Mouse (Mus musculus) heart, postnatal 0 days (tissue): Measurements from ENCODE around the gene Arid3a. TPM values are rescaled to one million over a fixed set of nuclear protein-coding genes. Genes with fewer than 3 reads are reported as not detected.

Experiments used
- ATAC-seq: fragments of 200-750 bp; cut with Nextera tagmentation; 2 replicates; pipeline ENCODE4 v1.8.0; 2017; ENCODE audit warnings: low read depth, moderate number of reproducible peaks, moderate library complexity; ENCODE audit not compliant: insufficient read depth
- DNase-seq: peaks from one replicate; pipeline ENCODE4 v3.0.0-alpha.2; 2016; ENCODE audit warnings: low spot score
- H3K27ac ChIP-seq: fragments of 300-500 bp; sonication (generic); 2 replicates; pipeline ENCODE4 v1.5.1; 2014; ENCODE audit warnings: low read depth, mild to moderate bottlenecking
- H3K27me3 ChIP-seq: fragments of 300-500 bp; sonication (generic); 2 replicates; pipeline ENCODE4 v1.6.1; 2014; ENCODE audit warnings: low read length, mixed read lengths; ENCODE audit not compliant: control insufficient read depth, insufficient read depth
- H3K36me3 ChIP-seq: fragments of 300-500 bp; sonication (generic); replicated peaks from 2 replicates; pipeline ENCODE4 v1.6.1; 2014; ENCODE audit warnings: low read length, mixed read lengths; ENCODE audit not compliant: control insufficient read depth, insufficient read depth
- H3K4me1 ChIP-seq: fragments of 300-500 bp; sonication (generic); 2 replicates; pipeline ENCODE4 v1.6.1; 2014; ENCODE audit warnings: antibody characterized with exemption; ENCODE audit not compliant: control insufficient read depth, insufficient read depth
- H3K4me2 ChIP-seq: fragments of 300-500 bp; sonication (generic); 2 replicates; pipeline ENCODE4 v1.6.1; 2014; ENCODE audit warnings: low read depth, mild to moderate bottlenecking, low read length, moderate library complexity
- H3K4me3 ChIP-seq: fragments of 300-500 bp; sonication (generic); 2 replicates; pipeline ENCODE4 v1.5.1; 2014; ENCODE audit warnings: low read depth, low read length
- H3K9ac ChIP-seq: fragments of 300-500 bp; sonication (generic); replicated peaks from 2 replicates; pipeline ENCODE4 v1.6.1; 2014; ENCODE audit warnings: low read depth, low read length, mixed read lengths
- H3K9me3 ChIP-seq: fragments of 300-500 bp; sonication (generic); replicated peaks from 2 replicates; pipeline ENCODE4 v1.6.1; 2016; ENCODE audit warnings: low read length; ENCODE audit not compliant: control insufficient read depth
- CTCF ChIP-seq: IDR thresholded peaks from 2 replicates; pipeline ENCODE4 v1.5.1; 2016; ENCODE audit warnings: antibody characterized with exemption, control low read depth, low read depth
- EP300 ChIP-seq: IDR thresholded peaks from 2 replicates; pipeline ENCODE4 v1.6.1; 2016; ENCODE audit warnings: antibody characterized with exemption, low read depth
- WGBS: fragments of 180-500 bp; shearing (Covaris S2); extraction: QIAGEN DNeasy Blood & Tissue Kit; methylation state at CpG from one replicate; pipeline ENCODE4 v1.1.7; 2014; 5-methylcytosine and 5-hydroxymethylcytosine counted together
- polyA plus RNA-seq: library from polyadenylated mRNA; unstranded; fragments of >200 nt; fragmentation: Nextera tagmentation; extraction: Ambion mirVana; gene quantifications from 2 replicates; pipeline ENCODE4 v1.2.1, GENCODE M21; 2015
- total RNA-seq: library from RNA; depleted of rRNA; stranded (reverse); fragments of >200 nt; gene quantifications from 2 replicates; pipeline ENCODE4 v1.2.3, GENCODE M21; 2014; ENCODE audit warnings: low replicate concordance

Arid3a gene
- total and polyA plus RNA-seq, 2 experiments from 2014 or later, result 0.77 to 5.6 TPM

DNA sequence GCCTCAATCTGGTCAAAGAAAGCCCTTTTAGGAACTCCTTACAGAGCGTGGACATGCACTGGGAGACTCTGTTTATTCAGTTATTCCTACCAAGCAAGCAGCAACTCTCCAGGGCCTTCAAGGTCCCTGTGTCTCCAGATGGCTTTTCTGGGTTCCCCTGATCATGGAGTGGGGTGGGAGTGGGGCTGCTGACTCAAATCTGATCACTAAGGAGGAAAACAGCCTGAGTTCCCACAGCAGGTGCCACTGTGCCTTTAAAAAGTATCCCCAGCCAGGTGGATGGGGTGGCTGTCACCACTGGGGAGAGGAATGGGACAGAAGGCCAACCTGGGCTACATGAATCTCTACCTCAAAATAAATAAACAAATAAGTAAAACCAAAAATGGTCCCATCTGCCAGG, 16.1 kb downstream of the Arid3a start:
- TF ChIP-seq EP300, result no peak
- no peak for TF ChIP-seq CTCF
- Histone ChIP-seq H3K27ac (no peak overlapping the region), H3K9ac (no peak overlapping the region), H3K27me3 (no peaks in the 10 kb centered on the region), H3K4me1 (peaks cover 11% of the 10 kb centered on the region; the same call in 1 of the 2 replicates), H3K36me3 (no peaks in the 10 kb centered on the region), H3K4me2 (no peak overlapping the region), H3K4me3 (no peak overlapping the region), H3K9me3 (no peaks in the 10 kb centered on the region)
- DNase-seq (no peak), ATAC-seq (no peak)
- 100% methylated on average over 1 of the region's 1 CpGs for WGBS

DNA sequence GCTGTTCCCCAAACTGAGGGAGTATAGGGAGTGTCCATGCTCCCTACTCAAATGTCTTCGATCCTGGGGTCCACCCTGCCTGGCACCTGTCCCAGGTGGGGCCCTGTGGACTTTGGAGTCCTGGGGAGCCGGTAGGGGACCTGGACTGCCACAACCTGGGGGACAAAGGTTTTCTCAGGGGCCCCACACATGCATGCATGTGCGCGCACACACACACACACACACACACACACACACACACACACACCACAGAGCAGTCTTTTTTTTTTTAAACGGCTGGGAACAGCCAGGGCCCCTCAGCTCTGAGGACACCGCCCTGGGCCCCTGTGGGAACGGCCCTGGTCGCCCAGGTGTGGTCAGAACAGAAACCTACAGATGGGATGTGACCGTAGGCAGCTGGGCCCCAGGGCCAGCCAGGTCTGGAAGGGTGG, 16.6 kb downstream of the Arid3a start:
- no peak overlapping the region for H3K27ac ChIP-seq
- H3K9ac ChIP-seq, result no peak overlapping the region
- no peak overlapping the region for H3K4me2 ChIP-seq
- no peaks in the 10 kb centered on the region for H3K36me3 ChIP-seq
- H3K4me3 ChIP-seq, result no peak overlapping the region
- TF ChIP-seq EP300, result no peak
- no peak for TF ChIP-seq CTCF
- H3K27me3 ChIP-seq, result no peaks in the 10 kb centered on the region
- 82% methylated on average over 8 of the region's 9 CpGs for WGBS
- peaks cover 11% of the 10 kb centered on the region; the same call in 1 of the 2 replicates for H3K4me1 ChIP-seq
- no peak for DNase-seq
- no peak for ATAC-seq
- H3K9me3 ChIP-seq, result no peaks in the 10 kb centered on the region

- 51% methylated on average over 16 of the region's 16 CpGs for WGBS
- DNase-seq, result no peak
- H3K27ac ChIP-seq, result no peak overlapping the region
- no peak overlapping the region for H3K4me3 ChIP-seq
- peaks cover 15% of the 10 kb centered on the region for H3K36me3 ChIP-seq
- ATAC-seq, result no peak
- no peak overlapping the region for H3K4me2 ChIP-seq
- no peak overlapping the region for H3K9ac ChIP-seq
- H3K4me1 ChIP-seq, result peaks cover 4% of the 10 kb centered on the region; the same call in 1 of the 2 replicates
- H3K9me3 ChIP-seq, result no peaks in the 10 kb centered on the region
- H3K27me3 ChIP-seq, result no peaks in the 10 kb centered on the region
- TF ChIP-seq EP300, result no peak
- no peak for TF ChIP-seq CTCF
These were observed 18.8 kb downstream of the Arid3a start for GRCm38 (mm10) chr10:79945507-79946234.

DNA sequence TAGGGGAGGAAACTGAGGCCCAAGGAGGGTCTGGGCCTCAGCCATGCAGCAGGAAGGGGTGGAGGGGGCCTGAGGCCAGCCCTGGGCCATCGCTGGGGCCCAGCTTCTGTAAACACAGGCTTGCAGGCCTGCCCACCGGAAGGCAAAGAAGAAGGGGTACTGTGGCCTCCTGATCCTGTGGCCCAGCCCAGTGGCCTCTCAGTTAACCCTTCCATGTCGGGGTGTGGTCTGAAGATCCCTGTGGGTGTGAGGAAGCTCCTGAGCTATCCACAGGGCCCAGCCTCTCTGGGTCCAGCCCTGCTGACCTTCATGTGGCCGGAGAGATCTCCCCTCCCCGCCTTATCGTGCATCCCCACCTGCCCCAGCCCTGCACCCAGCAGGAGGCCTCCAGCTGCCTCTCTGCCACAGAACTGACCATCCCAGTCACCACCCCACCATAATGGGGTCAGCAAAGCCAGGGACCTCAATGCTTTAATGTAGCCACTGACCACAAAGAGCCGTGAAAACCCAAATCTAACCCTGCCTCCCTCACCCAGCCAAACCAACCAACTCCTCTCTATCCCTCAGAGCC, 20.0 kb downstream of the Arid3a start:
- Histone ChIP-seq H3K36me3 (peaks cover 23% of the 10 kb centered on the region), H3K27ac (no peak overlapping the region), H3K4me1 (no peaks in the 10 kb centered on the region), H3K9ac (no peak overlapping the region), H3K4me2 (no peak overlapping the region), H3K27me3 (no peaks in the 10 kb centered on the region), H3K9me3 (no peaks in the 10 kb centered on the region), H3K4me3 (no peak overlapping the region)
- ATAC-seq (no peak), DNase-seq (no peak)
- WGBS, result 46% methylated on average over 7 of the region's 7 CpGs
- TF ChIP-seq EP300, result no peak
- TF ChIP-seq CTCF, result no peak

- Histone ChIP-seq H3K27me3 (no peaks in the 10 kb centered on the region), H3K36me3 (peaks cover 23% of the 10 kb centered on the region), H3K4me3 (no peak overlapping the region), H3K4me2 (no peak overlapping the region), H3K4me1 (no peaks in the 10 kb centered on the region), H3K9me3 (no peaks in the 10 kb centered on the region), H3K27ac (no peak overlapping the region), H3K9ac (no peak overlapping the region)
- TF ChIP-seq EP300 (no peak), CTCF (no peak)
- WGBS, result 76% methylated on average over 6 of the region's 6 CpGs
- no peak for DNase-seq
- ATAC-seq, result no peak
These were observed 20.7 kb downstream of the Arid3a start for GRCm38 (mm10) chr10:79947502-79947901.

GRCm38 (mm10) chr10:79949873-79950272, 23.0 kb downstream of the Arid3a start:
- H3K4me3 ChIP-seq, result no peak overlapping the region
- H3K9ac ChIP-seq, result no peak overlapping the region
- no peaks in the 10 kb centered on the region for H3K27me3 ChIP-seq
- H3K36me3 ChIP-seq, result peaks cover 23% of the 10 kb centered on the region
- no peaks in the 10 kb centered on the region for H3K9me3 ChIP-seq
- 70% methylated on average over 4 of the region's 4 CpGs for WGBS
- DNase-seq (no peak), ATAC-seq (no peak)
- H3K4me1 ChIP-seq, result no peaks in the 10 kb centered on the region
- no peak overlapping the region for H3K27ac ChIP-seq
- TF ChIP-seq EP300, result no peak
- no peak for TF ChIP-seq CTCF
- H3K4me2 ChIP-seq, result no peak overlapping the region
